Mouse (Mus musculus): ENCODE data around the gene Mrpl12.

Gene Mrpl12

DNA sequence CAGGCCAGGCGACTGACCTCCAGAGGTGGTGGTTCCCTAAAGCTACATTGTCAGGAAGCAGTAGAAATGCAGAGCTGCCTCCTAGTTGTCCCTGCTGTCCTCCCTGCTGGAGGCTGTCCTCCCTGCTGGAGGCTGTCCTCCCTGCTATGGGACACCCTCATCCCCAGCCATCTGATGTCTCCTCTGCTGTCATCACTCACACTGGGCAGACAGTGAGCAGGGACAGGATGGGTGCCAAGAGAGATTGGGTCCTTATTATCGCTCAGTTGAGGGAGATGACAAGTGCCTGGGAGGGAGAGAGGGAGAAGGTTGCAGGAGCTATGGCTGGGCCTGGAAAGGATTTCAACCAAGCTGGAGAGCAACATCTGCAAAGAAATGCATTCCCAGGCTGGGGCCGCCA lies 50.7 kb downstream of the Mrpl12 start:
- in situ Hi-C loops (cut with MboI; ENCODE audit: low sequenced_read_pairs): no loop called here

DNA sequence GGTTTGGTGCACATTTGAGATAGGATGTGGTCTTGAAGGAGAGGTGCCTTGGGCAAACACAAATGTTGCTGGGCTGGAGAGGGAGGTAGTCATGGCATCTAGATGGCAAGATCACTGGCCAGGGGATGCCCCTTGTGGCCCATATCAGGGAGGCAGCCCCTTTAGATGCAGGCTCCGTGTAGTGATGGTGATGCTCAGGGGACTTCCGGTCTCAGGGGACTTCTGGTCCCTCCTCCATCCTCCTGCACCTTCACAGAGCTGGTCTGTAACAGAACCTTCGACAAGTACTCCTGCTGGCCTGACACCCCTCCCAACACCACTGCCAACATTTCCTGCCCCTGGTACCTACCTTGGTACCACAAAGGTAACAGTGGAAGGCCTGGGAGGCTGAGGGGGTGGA lies 51.4 kb downstream of the Mrpl12 start:
- in situ Hi-C loops (cut with MboI; ENCODE audit: low sequenced_read_pairs): no loop called here

DNA sequence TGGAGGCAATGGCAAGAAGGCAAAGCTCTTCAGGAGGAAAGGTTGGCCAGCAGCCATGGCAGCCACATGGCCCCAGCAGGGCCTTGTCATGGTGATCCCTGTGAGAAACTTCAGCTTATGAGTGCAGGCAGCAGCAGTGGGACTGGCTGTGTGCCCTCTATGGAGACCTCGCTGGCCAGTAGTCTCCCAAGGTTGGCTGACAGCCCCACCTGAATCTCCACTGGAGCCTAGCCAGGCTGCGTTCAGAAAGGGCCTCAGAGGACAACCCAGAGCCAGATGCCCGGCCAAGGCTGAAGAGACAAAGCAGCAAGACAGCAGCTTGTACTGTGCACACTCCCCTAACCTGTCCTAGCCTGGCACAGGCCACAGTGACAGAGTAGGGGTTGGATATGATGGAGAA lies 54.1 kb downstream of the Mrpl12 start:
- in situ Hi-C loops (cut with MboI; ENCODE audit: low sequenced_read_pairs): no loop called here
